Mouse (Mus musculus): ENCODE results near the gene Pigr. TPM values are rescaled to one million over a fixed set of nuclear protein-coding genes. Genes with fewer than 3 reads are reported as not detected.

Gene Pigr
- polyA plus RNA-seq (2012; rRNA removed), result 0.28 and 0.70 TPM in 2 replicates

DNA sequence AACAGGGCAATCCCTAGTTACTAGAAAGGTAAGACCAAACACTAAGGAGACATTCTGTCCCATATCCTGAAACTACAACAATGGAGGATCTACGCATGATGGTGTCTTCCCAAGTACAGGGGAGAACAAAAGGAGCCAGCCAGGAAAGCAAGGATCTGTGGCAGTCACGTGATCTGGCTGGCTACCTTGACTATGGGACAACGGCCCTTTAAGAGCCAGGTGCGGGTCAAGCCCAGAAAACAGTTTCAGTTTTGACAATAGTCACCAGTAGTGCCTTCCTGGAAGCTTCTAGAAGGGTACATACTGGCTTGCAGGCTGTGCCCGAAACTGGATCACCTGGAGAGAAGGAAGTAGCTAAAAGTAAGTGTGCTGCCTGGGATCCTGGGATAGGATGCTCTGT lies at the start of gene Pigr:
Gene Pigr (plus strand): TSS at position 237 of the 400 bp plus-strand sequence.
- no peak for DNase-seq (ENCODE audit: low read depth)

DNA sequence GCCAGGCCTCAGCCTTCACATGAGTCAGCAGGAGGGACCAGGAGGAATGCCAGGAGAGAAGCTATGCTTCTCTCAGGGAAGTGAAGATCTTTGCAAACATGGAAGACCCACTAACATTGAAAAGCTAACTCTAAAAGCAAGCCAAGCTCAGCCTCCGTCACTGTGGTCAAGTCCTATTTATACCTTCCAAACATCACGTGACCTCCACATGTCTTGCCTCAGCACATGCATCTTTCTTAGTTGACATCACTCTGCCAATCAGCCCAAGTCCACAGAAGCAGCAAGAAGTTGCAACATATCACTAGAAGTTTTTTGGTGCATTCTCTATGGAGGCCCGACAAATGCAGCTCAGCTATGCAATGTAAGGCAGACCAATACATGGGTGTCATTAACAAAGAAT lies 46.6 kb upstream of the Pigr start:
- DNase-seq (ENCODE audit: low read depth), result no peak

DNA sequence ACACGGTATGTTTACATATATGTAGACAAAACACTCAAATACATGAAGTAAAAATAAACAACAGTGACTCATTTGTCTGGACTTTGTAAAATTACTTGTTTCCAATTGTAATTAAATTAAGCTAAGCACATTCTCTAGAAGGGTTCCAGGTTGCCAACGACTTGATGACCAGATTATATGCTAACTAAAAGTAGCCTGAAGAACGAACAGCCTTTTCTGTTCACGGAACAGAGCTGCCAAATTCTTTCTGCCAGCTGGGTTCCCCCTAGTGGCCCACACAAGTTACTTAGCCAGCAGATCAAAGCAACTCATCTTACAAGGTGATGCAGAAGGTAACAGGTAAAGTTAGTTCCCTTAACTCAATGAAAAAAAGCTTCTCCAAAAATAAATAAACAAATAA lies 42.4 kb upstream of the Pigr start:
- DNase-seq (ENCODE audit: low read depth), result no peak

DNA sequence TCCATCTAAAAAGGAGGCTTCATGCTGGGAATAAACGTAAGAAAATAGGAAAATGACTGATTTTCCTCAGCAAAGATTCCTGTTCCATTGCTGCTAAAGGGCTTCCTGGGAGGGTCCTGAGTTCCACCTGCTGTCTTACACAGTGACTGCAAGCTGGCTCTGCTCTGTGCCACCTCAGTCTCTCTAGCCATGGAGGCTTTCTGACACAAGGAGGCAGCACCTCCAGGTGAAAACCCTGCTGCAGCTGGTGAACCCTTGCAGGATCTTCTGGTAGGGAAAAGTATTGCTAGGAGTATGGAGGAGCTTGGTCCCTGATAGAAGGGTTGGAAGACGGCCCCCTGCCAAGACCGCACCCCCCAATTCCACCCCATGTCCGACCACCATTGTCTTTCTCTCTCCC lies 39.5 kb upstream of the Pigr start:
- DNase-seq (ENCODE audit: low read depth), result no peak

DNA sequence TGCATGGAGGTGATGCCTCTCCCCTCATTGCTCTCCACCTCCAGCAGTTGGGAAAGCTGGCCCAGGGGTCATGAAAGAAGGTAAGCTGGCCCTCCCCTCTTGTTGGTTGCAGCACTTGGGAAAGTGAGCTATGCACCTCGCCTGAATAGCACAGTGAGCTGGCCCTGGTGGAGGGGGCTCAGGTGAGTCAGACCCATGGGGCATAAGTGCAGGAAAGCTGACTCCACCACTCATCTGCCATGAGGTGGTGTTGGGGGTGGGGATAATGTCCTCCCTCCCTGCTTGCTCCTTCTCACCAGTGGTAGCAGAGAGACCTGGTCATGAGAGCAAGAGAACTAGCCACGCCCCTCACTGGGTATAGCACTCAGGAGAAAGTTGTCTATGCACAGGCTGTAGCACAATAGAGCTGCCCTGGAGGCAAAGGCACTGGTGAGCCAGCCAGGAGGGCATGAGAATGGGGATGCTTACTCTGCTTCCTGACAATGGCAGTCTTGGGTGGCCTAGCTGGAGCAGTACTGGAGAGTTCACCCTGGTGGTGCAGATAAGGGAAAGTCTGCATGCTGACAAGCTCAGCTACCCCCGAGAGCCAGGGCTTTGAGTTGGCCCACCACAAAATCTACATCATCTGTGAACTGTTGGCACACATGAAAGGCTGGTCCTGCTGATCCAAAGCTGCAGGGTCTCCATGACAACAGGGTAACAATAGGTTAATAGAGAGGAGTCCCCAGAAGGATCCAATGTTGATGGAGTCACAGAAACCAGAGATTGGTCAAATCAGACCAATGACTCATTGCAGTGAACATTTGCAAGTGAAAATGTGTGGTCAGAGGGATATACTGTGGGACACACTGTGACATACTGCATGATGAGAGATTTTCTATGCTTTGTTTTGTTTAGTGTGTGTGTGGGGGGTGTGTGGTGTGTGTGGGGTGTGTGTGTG lies 36.7 kb upstream of the Pigr start:
- DNase-seq (ENCODE audit: low read depth), result no peak

DNA sequence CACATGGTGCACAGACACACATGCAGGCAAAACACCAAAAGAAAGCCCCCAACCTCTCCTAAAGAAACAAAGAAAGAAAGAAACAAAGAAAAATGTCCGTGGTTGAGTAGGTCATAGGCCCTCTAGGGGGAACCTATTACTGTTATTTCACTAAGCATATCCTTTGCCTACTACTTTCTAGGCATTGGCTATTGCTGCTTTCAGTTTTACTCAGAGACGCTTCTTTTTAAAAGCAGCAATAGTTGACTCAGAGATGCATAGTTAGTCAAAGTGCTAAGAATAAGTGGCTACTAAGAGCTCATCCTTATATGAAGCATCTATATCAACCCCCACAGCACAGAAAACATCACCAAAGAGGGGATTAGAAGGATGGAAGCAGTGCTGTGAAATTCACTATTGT lies 31.2 kb upstream of the Pigr start:
- DNase-seq (ENCODE audit: low read depth), result no peak

DNA sequence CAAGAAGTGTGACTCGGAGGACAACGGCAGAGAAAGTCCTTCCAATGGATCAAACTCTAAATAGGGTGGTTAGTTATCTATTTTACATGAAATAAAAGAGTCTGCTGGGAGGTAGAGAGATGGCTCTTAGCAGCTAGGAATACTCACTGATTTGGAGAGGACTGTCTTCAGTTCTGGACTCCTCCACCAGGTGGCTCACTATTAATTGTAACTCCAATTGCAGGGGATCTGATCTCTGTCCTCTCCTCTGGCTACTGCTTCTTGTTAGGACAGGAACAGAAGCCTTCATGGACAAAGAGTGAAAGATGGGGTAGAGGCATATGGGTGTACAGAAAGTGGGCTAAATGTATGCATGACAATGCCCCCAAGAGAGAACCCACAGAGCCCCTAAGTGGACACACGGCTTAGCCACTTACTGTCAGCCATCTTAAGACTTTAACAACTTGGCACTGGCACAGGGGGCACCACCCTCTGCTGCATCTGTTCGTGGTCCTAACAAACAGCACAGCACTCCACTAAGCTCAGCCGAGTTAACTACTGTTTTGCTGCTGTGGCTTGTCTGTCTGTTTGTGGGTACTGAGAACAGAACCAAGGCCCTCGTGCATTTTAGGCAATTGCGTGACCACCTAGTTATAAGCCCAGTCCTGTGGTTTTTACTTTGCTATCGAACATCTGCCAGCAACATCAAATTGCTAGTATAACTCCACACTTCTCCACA lies 29.4 kb upstream of the Pigr start:
- DNase-seq (ENCODE audit: low read depth), result no peak

DNA sequence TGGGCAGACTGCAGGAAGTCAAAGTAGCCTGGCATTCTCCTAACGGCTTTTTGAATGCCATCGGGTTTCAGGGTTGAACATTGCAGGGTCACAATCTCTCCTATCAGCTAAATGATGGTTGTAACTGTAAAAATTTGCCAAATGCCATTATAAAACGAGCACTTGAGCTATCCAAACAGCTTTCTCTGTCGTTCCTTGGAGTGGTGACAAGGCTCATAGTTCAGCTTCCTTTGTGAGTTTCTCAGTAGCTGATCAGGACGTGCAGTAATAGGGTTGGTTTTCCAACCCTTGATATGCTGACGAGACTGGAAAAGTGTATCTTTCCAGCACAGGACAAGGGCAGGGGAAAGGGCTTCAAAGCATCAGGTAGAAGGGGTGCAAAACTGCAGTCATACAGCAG lies 28.4 kb upstream of the Pigr start:
- DNase-seq (ENCODE audit: low read depth), result no peak

DNA sequence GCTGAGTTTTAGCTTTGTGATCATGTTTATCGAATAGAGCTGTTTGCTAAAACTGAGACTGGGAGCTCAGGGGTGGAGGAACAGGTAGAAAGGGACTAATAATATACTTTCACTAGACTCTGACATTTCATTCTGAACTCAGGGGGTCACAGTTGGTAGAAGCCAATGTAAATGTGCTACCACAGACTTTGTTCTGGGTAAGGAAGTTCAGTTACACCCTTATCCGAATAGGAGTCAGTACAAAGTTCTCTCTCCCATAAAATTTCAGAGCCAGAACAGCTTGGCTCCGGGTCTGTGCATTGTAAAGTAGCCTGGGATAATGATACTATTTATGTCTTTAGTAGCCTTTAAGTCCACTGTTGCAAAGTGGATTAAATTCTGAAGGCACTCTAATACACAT lies 27.9 kb upstream of the Pigr start:
- DNase-seq (ENCODE audit: low read depth), result no peak

DNA sequence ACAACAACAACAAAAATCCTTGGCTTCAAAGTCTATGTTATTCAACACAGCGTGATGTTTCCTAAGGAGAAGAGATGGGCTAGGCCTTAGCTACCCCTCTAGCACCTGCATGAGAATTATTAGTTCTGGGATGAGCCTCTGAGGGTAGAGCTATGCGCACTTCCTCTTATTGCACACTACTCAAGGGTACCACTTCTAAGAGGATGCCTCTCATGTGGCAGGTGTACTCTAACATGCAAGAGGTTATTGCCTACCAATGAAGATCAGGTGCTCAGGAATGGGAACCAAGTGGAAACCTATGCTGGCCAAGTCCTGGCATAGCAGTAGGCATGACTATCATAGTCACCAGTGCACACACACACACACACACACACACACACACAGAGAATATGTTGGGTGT lies 27.1 kb upstream of the Pigr start:
- DNase-seq (ENCODE audit: low read depth), result no peak

DNA sequence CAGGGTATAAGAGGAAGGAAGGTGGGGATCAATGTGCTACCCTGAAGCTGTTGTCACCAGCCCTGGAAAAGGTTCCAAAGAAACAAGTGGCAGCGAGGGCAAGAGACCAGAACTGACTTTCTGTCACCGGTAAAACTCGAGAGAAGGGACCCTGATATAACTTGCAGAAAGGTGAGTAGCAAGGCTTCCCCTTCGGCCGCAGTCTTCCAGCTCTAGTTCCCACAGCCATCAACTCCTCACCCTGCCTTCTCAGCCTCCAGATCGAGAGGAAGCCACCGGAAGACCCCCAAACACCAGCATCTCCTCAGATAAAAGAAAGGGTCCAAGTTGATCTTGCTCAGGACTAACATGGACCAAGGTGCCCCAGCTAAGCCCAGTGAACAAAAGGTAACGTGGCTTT lies 25.9 kb upstream of the Pigr start, which contains the start of gene Fcamr:
Gene Fcamr (plus strand): TSS at position 301 of the 400 bp plus-strand sequence.
- DNase-seq (ENCODE audit: low read depth), result no peak

DNA sequence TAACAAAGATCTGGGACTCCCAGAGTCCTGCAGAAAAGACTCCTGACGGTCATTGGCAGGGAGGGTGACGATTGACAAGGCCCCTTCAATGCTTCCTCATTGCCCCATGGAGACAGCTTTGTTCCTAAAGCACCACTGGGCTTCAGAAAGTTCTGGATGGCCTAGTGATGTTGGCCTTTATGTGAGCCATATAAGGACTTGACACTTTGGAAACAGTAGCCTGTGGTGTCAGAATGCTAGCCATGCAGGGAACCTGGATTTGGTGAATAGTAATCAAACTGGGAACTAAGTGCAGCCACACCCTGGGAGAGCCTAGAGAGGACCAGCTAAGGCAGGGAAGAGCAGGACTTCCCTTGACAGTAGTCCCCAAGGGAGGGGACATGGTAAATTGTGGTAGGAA lies 25.0 kb upstream of the Pigr start:
- no peak for DNase-seq (ENCODE audit: low read depth)

DNA sequence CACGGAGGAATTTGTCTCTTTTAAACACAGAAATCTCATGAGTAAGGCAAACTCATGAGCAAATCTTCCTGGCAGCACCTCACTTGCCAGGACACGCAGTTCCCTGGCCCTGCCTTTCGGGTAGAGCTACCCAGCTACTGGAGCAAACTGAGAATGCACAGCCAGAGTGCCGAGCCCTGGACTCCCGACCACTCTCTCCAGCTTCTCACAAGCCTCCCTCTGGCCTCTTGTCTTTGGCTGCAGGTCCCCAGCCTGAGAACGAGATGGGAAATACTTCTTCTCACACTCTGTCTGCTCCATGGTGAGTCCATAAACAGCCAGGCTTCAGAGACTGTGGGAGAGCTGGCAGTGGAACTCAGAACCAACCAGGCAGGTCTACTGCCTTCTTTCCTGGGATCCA lies 23.5 kb upstream of the Pigr start:
- DNase-seq (ENCODE audit: low read depth), result no peak

DNA sequence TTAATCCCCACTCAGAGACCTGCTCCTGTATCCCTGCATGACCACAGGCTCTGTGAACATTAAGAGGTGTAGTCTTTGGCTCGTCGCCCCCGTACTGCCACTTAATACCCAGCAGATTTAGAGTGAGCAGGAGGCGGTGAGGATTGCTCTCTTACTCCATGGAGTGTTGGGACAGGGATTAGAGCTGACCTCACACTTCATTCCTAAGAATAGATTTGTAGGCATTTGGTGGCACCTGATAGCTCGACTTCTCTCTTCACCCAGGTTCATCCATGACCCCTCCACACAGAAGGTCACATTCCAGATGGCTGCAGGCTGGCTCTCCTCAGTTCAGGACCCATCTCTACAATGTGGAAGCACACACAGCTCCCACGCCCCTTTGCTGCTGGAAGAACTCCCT lies 22.2 kb upstream of the Pigr start:
- DNase-seq (ENCODE audit: low read depth), result peak; percentile 20

DNA sequence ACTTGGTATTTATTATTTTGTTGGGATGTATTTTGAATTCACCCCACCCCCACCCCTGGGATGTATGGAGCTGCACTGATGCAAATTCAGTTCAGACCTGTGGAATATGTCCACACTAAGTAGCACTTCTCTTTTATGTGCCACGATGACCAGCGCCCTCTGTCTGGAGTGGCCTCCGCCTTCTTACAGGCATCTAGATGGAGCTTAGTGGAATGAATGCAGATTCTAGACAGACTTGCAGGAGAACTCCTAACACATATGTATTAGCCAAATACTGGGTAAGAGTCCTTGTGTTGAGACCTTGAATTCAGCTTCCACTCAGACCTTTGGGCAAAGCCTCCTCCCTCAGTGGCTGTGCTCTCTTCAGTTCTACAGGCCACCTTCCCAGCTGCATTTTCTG lies 15.6 kb upstream of the Pigr start:
- DNase-seq (ENCODE audit: low read depth), result no peak

DNA sequence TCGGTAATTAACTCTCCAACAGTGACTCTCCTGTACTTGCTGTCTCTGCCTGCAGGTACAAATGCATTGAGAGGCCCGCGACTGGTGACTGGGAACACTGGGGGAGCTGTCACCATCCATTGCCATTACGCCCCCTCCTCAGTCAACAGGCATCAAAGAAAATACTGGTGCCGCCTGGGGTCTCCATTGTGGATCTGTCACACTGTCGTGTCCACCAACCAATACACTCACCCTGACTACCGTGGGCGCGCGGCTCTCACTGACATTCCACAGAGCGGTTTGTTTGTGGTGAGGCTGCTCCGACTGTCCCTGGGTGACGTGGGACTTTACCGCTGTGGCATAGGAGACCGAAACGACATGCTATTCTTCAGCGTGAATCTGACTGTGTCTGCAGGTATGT lies 15.2 kb upstream of the Pigr start:
- DNase-seq (ENCODE audit: low read depth), result no peak

DNA sequence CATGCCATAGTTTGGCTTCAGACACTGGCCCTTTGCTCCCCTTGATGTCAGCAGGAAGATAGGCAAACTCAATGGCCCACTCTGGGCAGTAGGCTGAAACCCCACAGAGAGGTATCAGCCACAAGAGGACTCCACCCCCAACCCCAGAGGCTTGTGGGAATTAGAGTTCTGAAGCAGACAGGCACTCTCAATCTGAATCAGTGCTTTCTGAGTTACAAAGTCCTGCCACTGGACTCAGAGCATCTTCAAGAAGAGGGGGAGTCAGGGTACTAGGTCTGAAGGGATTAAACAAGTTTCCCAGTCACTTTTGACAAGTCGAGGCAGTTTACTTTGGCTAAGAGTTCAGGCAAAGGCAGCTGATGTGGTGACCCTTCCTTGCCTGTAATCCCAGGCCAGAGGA lies 6.7 kb upstream of the Pigr start:
- no peak for DNase-seq (ENCODE audit: low read depth)

DNA sequence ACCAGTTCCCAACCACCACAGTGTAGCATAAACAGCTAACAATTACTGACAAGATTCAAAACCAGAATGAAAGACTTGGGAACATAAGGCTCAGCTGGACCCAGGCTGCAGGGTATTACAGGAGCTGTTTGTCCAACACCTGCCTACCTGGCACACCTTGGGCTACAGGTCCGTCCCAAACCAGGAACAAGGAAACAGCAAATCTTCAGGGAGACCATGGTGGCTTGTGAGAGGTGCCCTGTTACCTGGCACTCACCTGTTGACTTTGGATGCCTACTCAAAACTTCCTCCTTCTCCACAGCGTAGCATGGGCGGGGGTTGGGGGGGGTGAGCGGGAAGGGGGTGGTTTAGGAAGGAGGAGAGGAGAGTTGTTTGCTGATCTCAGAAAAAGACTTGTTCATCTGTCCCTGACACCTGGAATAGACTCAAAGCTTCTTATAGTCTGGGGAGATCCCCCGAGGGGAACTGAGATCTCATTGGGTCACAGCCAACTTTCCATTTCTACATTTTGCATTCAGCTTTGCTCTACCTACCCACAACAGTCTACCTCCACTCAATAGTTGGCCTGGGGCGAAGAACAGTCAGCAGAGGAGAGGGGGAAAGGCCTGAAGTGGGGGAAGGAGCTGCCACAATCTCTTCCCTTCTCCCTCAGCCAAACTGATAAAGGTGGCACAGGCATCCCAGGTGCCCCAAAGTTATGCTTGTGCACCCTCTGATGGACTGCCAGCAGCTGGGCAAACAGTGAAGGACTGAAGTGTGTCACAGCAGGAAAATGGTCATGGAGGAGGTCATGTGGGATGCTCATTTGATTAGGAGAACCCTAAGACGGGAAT lies 6.0 kb upstream of the Pigr start:
- DNase-seq (ENCODE audit: low read depth), result no peak

DNA sequence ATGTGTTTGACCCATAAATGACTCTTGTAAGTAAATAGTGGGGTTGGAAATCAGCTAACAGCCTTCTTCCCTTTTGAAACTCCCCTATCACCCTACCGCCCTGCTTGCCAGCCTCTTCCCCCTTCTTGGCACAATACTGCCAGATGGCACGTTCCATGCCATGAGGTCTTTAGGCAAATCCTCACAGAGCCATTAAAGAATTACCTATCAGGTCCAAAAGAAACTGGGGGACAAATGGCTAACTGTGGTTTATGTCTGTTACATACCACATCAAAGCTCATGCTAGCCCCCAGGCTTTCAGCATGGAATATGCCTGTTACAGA lies 5.4 kb upstream of the Pigr start:
- DNase-seq (ENCODE audit: low read depth), result no peak

DNA sequence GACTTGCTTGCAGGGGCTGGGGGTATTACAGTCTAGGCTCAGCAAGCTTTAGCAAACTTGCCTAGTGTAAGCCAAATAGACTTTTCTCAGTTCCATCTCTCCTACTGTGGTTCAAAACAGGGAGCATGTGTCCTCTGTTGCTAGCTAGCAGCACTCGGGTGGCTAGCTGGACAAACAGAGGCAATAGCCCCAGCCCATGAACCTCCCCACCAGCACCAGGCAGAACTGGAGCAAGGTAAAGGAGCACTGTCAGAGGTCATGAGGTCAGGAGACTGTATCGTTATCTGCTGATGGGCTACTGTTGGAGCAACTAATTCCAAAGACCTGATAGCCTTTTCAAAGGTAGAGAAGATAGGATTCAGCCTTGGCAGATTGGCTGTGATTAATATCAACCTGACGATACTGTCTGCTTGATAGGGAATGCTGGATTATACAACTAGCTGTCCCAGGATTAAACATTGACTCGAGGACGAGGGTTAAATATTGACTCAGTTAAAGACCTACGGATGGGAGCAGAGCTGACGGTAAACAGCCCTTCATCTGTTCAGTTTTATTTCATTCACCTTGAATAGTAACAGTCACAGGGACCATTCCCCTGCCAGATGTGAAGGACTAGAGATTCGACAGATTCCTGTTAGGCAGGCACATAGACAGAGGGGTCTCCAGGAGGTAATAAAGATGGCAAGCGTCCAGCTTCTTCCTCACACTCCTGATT lies 4.4 kb upstream of the Pigr start:
- no peak for DNase-seq (ENCODE audit: low read depth)

DNA sequence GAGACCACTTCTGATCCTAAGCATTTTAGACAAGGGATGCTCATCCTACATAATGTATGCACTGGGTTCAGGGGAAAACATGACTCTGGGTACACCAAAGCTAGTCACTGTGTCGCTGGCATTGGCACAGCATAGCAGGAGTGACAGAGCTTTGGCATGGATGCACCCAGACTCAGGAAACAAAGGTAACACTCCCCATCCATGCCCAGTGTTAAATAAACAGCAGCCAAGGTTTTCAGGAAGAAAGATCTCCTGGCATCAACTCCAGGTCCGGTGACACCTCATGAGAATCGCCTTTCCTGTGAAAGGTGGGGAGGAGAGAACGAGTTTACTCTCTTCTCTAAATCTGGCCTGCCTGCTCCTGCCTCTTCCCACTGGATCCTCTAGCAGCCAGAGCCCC lies 2.2 kb downstream of the Pigr start:
- no peak for DNase-seq (ENCODE audit: low read depth)

All from gonadal fat pad, adult 2 months (tissue).